10 mouse cellular contexts compared by ENCODE assay signal in the genomic region with DNA sequence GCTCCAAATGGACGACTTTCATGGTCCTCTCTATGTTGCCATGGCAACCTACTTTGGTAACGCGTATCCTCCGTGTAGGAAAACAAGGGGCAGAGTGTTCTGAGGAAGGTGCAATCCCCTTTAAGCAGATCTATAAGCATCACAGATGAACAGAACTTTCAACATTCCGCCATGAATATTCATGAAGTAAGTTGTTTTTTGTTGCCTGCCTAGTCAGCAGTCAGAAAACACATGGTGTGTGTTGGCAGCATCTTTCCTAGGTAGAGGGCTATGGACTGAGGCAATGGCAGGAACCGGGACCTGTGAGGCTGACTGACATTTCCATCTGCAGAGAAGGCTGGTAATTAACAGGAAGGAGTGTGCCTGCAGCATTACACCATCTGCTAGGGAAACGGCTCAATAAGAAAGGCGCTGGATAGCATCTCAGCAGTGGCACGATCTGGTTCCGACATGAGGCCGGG.
A peak's percentile ranks its signal among the peaks of the same experiment; 100 is the strongest.
DNase-seq lines count a peak whose midpoint lies in the region; ATAC-seq and TF ChIP-seq lines count a peak whose summit lies in the region.
"Had no signal": no experiment of that assay in that cellular context is flagged by ENCODE, and none has a peak within 500 bp of the region (broad histone marks: within the 10 kb centered on the region; RNA-seq: fewer than 3 reads in every experiment).

No protein-coding gene starts in this region.

- H3K27me3 ChIP-seq in forebrain, postnatal 0 days (ENCODE audit: insufficient read depth, low read length): no peaks in the 10 kb centered on the region
- H3K27me3 ChIP-seq in neural tube, embryonic 14.5 days (ENCODE audit: control insufficient read depth, insufficient read depth, low read length): no peaks in the 10 kb centered on the region
- H3K27me3 ChIP-seq: limb, embryonic 15.5 days had no signal

- WGBS in forebrain, postnatal 0 days: 10% methylated on average over 11 of the region's 11 CpGs
- 16% methylated on average over 11 of the region's 11 CpGs for WGBS in neural tube, embryonic 14.5 days

- TF ChIP-seq CTCF in forebrain, postnatal 0 days (IDR thresholded peaks at IDR 0.05; ENCODE audit: low read depth): no peak

- H3K36me3 ChIP-seq in forebrain, postnatal 0 days (ENCODE audit: insufficient read depth): no peaks in the 10 kb centered on the region
- H3K36me3 ChIP-seq in neural tube, embryonic 14.5 days (ENCODE audit: control insufficient read depth, insufficient read depth, low read length): no peaks in the 10 kb centered on the region
- H3K36me3 ChIP-seq: limb, embryonic 15.5 days had no signal

- no peak overlapping the region for H3K4me3 ChIP-seq in forebrain, postnatal 0 days (ENCODE audit: low read depth, low read length)
- no peak overlapping the region for H3K4me3 ChIP-seq in neural tube, embryonic 14.5 days (ENCODE audit: low read depth, low read length)
- H3K4me3 ChIP-seq: erythroblast, embryonic 14.5 days; limb, embryonic 15.5 days had no signal

- H3K4me1 ChIP-seq in forebrain, postnatal 0 days (ENCODE audit: insufficient read depth): peaks cover 4% of the 10 kb centered on the region; the same call in 1 of the 2 replicates
- H3K4me1 ChIP-seq in neural tube, embryonic 14.5 days (ENCODE audit: control insufficient read depth, insufficient read depth, low read length): peaks cover 7% of the 10 kb centered on the region; the same call in 1 of the 2 replicates
- H3K4me1 ChIP-seq: limb, embryonic 15.5 days had no signal

- H3K9me3 ChIP-seq in forebrain, postnatal 0 days (ENCODE audit: low read length): no peaks in the 10 kb centered on the region
- no peaks in the 10 kb centered on the region for H3K9me3 ChIP-seq in neural tube, embryonic 14.5 days (ENCODE audit: control insufficient read depth, low read length)
- H3K9me3 ChIP-seq: limb, embryonic 15.5 days had no signal

- H3K27ac ChIP-seq in forebrain, postnatal 0 days (ENCODE audit: low read depth, low read length): peak overlapping the region; percentile 68
- peak overlapping the region; percentile 62 for H3K27ac ChIP-seq in neural tube, embryonic 14.5 days (ENCODE audit: low read depth, low read length)
- H3K27ac ChIP-seq: limb, embryonic 15.5 days had no signal

- H3K9ac ChIP-seq in forebrain, postnatal 0 days: no peak overlapping the region
- H3K9ac ChIP-seq in neural tube, embryonic 14.5 days (replicated peaks; ENCODE audit: low read depth, low read length): no peak overlapping the region
- H3K9ac ChIP-seq: limb, embryonic 15.5 days had no signal

- ATAC-seq in forebrain, postnatal 0 days: peak; percentile 97
- ATAC-seq in neural tube, embryonic 14.5 days (ENCODE audit: low read depth): peak; percentile 96

- peak; percentile 89 for DNase-seq in cerebellum, adult 9-10 months
- DNase-seq in forebrain, postnatal 0 days: peak; percentile 92
- peak; percentile 46 to 49 for DNase-seq in layer of hippocampus, postnatal 25 days (ENCODE audit: extremely low spot score in 1 of 2, low spot score in 1 of 2)
- DNase-seq in urinary bladder, postnatal 10 days (ENCODE audit: low spot score): no peak
- no peak for DNase-seq in thymus, adult 18-20 months
- DNase-seq in liver: no peak
- no peak for DNase-seq in natural killer cell, adult 2 months (ENCODE audit: low spot score in 2 of 2)

- H3K4me2 ChIP-seq in forebrain, postnatal 0 days (ENCODE audit: low read depth): peak overlapping the region; percentile 17
- H3K4me2 ChIP-seq in neural tube, embryonic 14.5 days (ENCODE audit: low read depth, low read length): peak overlapping the region; percentile 21; the same call in 1 of the 2 replicates
- H3K4me2 ChIP-seq: limb, embryonic 15.5 days had no signal

Comparison
In these comparisons a context has a peak if more than half of its experiments do, and no peak if none do; other contexts are left out.
1. DNase-seq: peak in cerebellum, adult 9-10 months (single experiment), forebrain, postnatal 0 days (single experiment) and layer of hippocampus, postnatal 25 days (2 of 2); none in urinary bladder, postnatal 10 days (single experiment), thymus, adult 18-20 months (0 of 2), liver (single experiment) and natural killer cell, adult 2 months (0 of 2).